Mouse (Mus musculus): ENCODE measurements at regions not wholly inside any gene's neighbourhood (a gene's known extent, or its start where the extent isn't known, plus 50 kb on each side); places are given as distances from the start of the nearest gene placed in this dataset.

DNA sequence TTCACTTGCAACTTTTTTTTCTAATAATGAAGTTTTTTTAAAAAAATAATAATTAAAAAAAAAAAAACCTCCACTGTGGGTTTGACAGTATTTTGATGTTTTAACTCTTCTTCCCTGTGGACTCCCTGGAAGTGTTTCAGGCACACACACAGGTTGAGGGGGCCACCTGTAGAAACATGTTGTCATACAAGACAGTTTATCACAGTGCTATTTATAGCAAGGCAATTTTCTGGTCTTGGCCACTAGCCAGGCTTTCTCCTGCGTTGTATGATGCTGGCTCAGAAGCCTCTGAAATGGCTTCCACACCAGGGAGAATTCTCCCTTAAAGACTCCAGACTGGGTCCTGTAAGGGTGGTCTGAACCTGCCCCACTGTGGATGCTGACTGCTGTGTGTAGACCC is 59.9 kb upstream of the Serbp1 start:
- TF ChIP-seq CTCF (IDR thresholded peaks at IDR 0.05; ENCODE audit: low read depth, low read length): no peak
- no peak for TF ChIP-seq POLR2A (IDR thresholded peaks at IDR 0.05; ENCODE audit: insufficient read depth, low read length)

All from ES-Bruce4 (cell line).